Mouse (Mus musculus): Measurements from ENCODE around the gene Zfp385c.

Gene Zfp385c

GRCm38 (mm10) chr11:100718462-100718861 is 26.2 kb upstream of the Zfp385c start:
- DNase-seq (ENCODE audit: low spot score in 2 of 2): no peak

GRCm38 (mm10) chr11:100716649-100717048 is 24.4 kb upstream of the Zfp385c start:
- peak in 1 of 2 experiments; percentile 38 for DNase-seq (ENCODE audit: low spot score in 2 of 2)

- peak in 1 of 2 experiments; percentile 69 for DNase-seq (ENCODE audit: low spot score in 2 of 2)
Measured at GRCm38 (mm10) chr11:100714948-100715347, 22.7 kb upstream of the Zfp385c start.

GRCm38 (mm10) chr11:100714534-100714915 is 22.3 kb upstream of the Zfp385c start:
- peak; percentile 87 to 90 for DNase-seq (ENCODE audit: low spot score in 2 of 2)

GRCm38 (mm10) chr11:100713735-100714533 is 21.7 kb upstream of the Zfp385c start, which contains the start of gene Hspb9:
Hspb9 (plus strand) TSS chr11:100713850.
- peak; percentile 75 to 77 for DNase-seq (ENCODE audit: low spot score in 2 of 2)

GRCm38 (mm10) chr11:100713174-100713573 is 20.9 kb upstream of the Zfp385c start:
- DNase-seq (ENCODE audit: low spot score in 2 of 2): peak in 1 of 2 experiments; percentile 32

GRCm38 (mm10) chr11:100711783-100712615 is 19.7 kb upstream of the Zfp385c start, which contains the start of gene Kat2a:
Kat2a (minus strand) TSS chr11:100712465.
- DNase-seq (ENCODE audit: low spot score in 2 of 2): peak; percentile 92

- DNase-seq (ENCODE audit: low spot score in 2 of 2): peak in 1 of 2 experiments; percentile 21
Measured at GRCm38 (mm10) chr11:100710977-100711376, 18.7 kb upstream of the Zfp385c start.

GRCm38 (mm10) chr11:100710528-100710927 is 18.3 kb upstream of the Zfp385c start:
- DNase-seq (ENCODE audit: low spot score in 2 of 2): peak in 1 of 2 experiments; percentile 38

- peak in 1 of 2 experiments; percentile 27 for DNase-seq (ENCODE audit: low spot score in 2 of 2)
Measured at GRCm38 (mm10) chr11:100709201-100709810, 17.1 kb upstream of the Zfp385c start.

- DNase-seq (ENCODE audit: low spot score in 2 of 2): peak in 1 of 2 experiments; percentile 37
Measured at GRCm38 (mm10) chr11:100705095-100705747, 13.0 kb upstream of the Zfp385c start.

- peak in 1 of 2 experiments; percentile 25 for DNase-seq (ENCODE audit: low spot score in 2 of 2)
Measured at GRCm38 (mm10) chr11:100703851-100704531, 11.7 kb upstream of the Zfp385c start, which contains the start of gene Dhx58. Dhx58 (minus strand) TSS chr11:100704271.

GRCm38 (mm10) chr11:100703366-100703765 is 11.1 kb upstream of the Zfp385c start:
- no peak for DNase-seq (ENCODE audit: low spot score in 2 of 2)

GRCm38 (mm10) chr11:100702906-100703305 is 10.7 kb upstream of the Zfp385c start:
- peak in 1 of 2 experiments; percentile 31 for DNase-seq (ENCODE audit: low spot score in 2 of 2)

- DNase-seq (ENCODE audit: low spot score in 2 of 2): peak; percentile 75 to 81
Measured at GRCm38 (mm10) chr11:100702081-100702851, 10.0 kb upstream of the Zfp385c start.

GRCm38 (mm10) chr11:100701301-100701700 is 9.0 kb upstream of the Zfp385c start:
- peak in 1 of 2 experiments; percentile 30 for DNase-seq (ENCODE audit: low spot score in 2 of 2)

- DNase-seq (ENCODE audit: low spot score in 2 of 2): no peak
Measured at GRCm38 (mm10) chr11:100700710-100701109, 8.5 kb upstream of the Zfp385c start.

- no peak for DNase-seq (ENCODE audit: low spot score in 2 of 2)
Measured at GRCm38 (mm10) chr11:100697921-100698320, 5.7 kb upstream of the Zfp385c start.

GRCm38 (mm10) chr11:100694926-100695325 is 2.7 kb upstream of the Zfp385c start:
- peak in 1 of 2 experiments; percentile 78 for DNase-seq (ENCODE audit: low spot score in 2 of 2)

- no peak for DNase-seq (ENCODE audit: low spot score in 2 of 2)
Measured at GRCm38 (mm10) chr11:100693154-100693553, 899 bp upstream of the Zfp385c start.
